Mouse (Mus musculus): Measurements from ENCODE around the gene Ercc6. TPM values are rescaled to one million over a fixed set of nuclear protein-coding genes. Genes with fewer than 3 reads are reported as not detected.
A peak's percentile ranks its signal among the peaks of the same experiment; 100 is the strongest.

Ercc6 gene
- polyA plus RNA-seq, 1 experiment, result 4.1 TPM

DNA sequence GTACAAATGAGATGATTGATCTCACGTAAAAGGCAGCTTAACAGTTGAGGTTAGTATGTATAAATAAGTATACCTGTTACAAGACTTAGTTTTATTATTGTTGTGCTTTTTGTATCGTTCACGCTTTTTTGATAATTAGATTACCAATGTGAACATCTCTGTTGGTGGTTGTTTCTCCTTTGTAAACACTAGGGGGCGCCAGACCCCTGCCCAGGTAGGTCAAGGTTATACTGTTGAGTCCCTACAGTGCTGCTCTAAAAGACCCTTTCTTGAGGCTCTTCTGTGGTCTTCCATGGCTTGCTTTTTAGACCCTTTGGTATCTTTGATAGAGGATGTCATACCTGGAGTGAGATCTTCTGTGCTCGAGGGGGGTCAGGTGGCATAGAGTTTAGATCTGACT lies 20.8 kb downstream of the Ercc6 start:
- peaks cover 1% of the 10 kb centered on the region; the same call in 1 of the 2 replicates for H3K36me3 ChIP-seq (ENCODE audit: control insufficient read depth, insufficient read depth, low read length)
- peak; percentile 41; the same call in 1 of the 2 replicates for TF ChIP-seq CTCF (IDR thresholded peaks at IDR 0.05; ENCODE audit: extremely low read depth, insufficient read depth, insufficient read length, insufficient replicate concordance)
- TF ChIP-seq POLR2A (IDR thresholded peaks at IDR 0.05; ENCODE audit: low read depth, low read length), result no peak
- no peaks in the 10 kb centered on the region for H3K27me3 ChIP-seq (ENCODE audit: control insufficient read depth, insufficient read depth, low read length)
- no peak overlapping the region for H3K4me3 ChIP-seq (ENCODE audit: extremely low read depth, insufficient read depth, insufficient read length)
- 75% methylated on average over 5 of the region's 5 CpGs for WGBS
- H3K27ac ChIP-seq (ENCODE audit: insufficient read depth, low read length), result no peak overlapping the region
- H3K4me1 ChIP-seq (ENCODE audit: control insufficient read depth, insufficient read depth, insufficient read length), result no peaks in the 10 kb centered on the region
- peak in 1 of 2 experiments; percentile 5 for DNase-seq (ENCODE audit: low read depth in 1 of 2, low spot score in 2 of 2)

DNA sequence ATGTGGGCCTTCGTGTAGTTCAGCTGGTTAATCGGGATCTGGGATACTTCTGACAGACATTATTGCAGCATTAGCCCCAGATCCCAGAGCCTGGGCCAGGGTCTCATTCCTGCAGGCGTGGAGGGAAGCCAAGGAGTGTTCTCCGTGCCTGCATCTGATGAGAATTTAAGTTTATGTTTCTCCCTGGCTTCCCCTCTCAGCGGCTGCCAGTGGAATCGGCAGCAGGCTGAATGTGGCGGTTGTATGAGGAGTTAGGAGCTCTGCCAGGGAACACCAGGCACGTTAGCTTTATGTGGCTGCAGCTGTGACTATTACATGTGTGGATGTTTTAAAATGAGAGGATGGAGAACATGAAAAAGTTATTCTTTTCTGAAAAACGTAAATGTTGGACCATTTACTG lies 23.4 kb downstream of the Ercc6 start:
- Histone ChIP-seq H3K4me3 (ENCODE audit: extremely low read depth, insufficient read depth, insufficient read length) (no peak overlapping the region), H3K27me3 (ENCODE audit: control insufficient read depth, insufficient read depth, low read length) (no peaks in the 10 kb centered on the region), H3K36me3 (ENCODE audit: control insufficient read depth, insufficient read depth, low read length) (peaks cover 4% of the 10 kb centered on the region), H3K27ac (ENCODE audit: insufficient read depth, low read length) (no peak overlapping the region), H3K4me1 (ENCODE audit: control insufficient read depth, insufficient read depth, insufficient read length) (no peaks in the 10 kb centered on the region)
- DNase-seq (ENCODE audit: low read depth in 1 of 2, low spot score in 2 of 2), result no peak
- 94% methylated on average over 9 of the region's 9 CpGs for WGBS
- TF ChIP-seq POLR2A (IDR thresholded peaks at IDR 0.05; ENCODE audit: low read depth, low read length) (no peak), CTCF (IDR thresholded peaks at IDR 0.05; ENCODE audit: extremely low read depth, insufficient read depth, insufficient read length, insufficient replicate concordance) (no peak)

DNA sequence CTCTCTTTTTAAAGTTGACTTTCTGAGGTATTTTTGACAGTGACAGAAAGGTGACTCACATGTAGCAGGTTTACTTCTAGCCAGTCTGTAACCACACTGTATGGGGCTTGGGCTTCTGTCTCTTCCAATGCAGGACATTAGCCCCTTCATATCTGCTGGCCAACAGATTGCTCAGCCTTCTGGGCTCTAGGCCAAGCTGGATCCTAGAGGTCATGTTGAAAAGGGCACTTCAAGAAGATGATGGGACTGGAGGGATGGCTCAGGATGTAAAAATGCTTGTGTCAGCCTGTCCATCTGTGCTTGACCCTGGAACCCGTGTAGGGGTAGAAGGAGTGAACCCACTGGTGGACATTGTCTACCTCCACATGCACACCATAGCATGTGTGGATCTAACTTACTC lies 24.8 kb downstream of the Ercc6 start:
- WGBS, result 85% methylated on average over 1 of the region's 1 CpGs
- H3K4me3 ChIP-seq (ENCODE audit: extremely low read depth, insufficient read depth, insufficient read length), result no peak overlapping the region
- peaks cover 7% of the 10 kb centered on the region for H3K36me3 ChIP-seq (ENCODE audit: control insufficient read depth, insufficient read depth, low read length)

DNA sequence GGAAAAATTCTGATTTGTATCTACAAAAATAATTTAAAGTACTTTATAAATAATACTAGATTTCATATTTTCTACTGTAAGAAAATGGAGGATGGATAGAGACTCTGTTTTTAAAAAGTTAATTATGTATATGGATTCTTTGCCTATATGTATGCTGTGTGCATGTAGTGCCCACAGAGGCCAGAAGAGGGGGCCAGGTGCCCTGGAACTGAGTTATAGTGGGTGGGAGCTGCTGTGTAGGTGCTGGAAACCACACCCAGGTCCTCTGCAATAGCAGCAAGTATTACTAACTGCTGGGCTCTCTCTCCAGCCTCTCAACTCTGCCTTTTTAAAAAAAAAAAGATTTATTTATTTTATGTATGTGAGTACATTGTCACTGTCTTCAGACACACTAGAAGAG lies 29.8 kb downstream of the Ercc6 start:
- H3K4me1 ChIP-seq (ENCODE audit: control insufficient read depth, insufficient read depth, insufficient read length), result no peaks in the 10 kb centered on the region
- H3K4me3 ChIP-seq (ENCODE audit: extremely low read depth, insufficient read depth, insufficient read length), result no peak overlapping the region
- H3K27ac ChIP-seq (ENCODE audit: insufficient read depth, low read length), result no peak overlapping the region
- H3K27me3 ChIP-seq (ENCODE audit: control insufficient read depth, insufficient read depth, low read length), result no peaks in the 10 kb centered on the region
- TF ChIP-seq CTCF (IDR thresholded peaks at IDR 0.05; ENCODE audit: extremely low read depth, insufficient read depth, insufficient read length, insufficient replicate concordance), result no peak
- no peak for TF ChIP-seq POLR2A (IDR thresholded peaks at IDR 0.05; ENCODE audit: low read depth, low read length)
- DNase-seq (ENCODE audit: low read depth in 1 of 2, low spot score in 2 of 2), result no peak
- peaks cover 11% of the 10 kb centered on the region for H3K36me3 ChIP-seq (ENCODE audit: control insufficient read depth, insufficient read depth, low read length)

More for the DNA sequence above, 24.8 kb downstream of the Ercc6 start:
- Histone ChIP-seq H3K4me1 (ENCODE audit: control insufficient read depth, insufficient read depth, insufficient read length) (no peaks in the 10 kb centered on the region), H3K27me3 (ENCODE audit: control insufficient read depth, insufficient read depth, low read length) (no peaks in the 10 kb centered on the region), H3K27ac (ENCODE audit: insufficient read depth, low read length) (no peak overlapping the region)
- TF ChIP-seq POLR2A (IDR thresholded peaks at IDR 0.05; ENCODE audit: low read depth, low read length), result no peak
- TF ChIP-seq CTCF (IDR thresholded peaks at IDR 0.05; ENCODE audit: extremely low read depth, insufficient read depth, insufficient read length, insufficient replicate concordance), result no peak
- DNase-seq (ENCODE audit: low read depth in 1 of 2, low spot score in 2 of 2), result no peak

DNA sequence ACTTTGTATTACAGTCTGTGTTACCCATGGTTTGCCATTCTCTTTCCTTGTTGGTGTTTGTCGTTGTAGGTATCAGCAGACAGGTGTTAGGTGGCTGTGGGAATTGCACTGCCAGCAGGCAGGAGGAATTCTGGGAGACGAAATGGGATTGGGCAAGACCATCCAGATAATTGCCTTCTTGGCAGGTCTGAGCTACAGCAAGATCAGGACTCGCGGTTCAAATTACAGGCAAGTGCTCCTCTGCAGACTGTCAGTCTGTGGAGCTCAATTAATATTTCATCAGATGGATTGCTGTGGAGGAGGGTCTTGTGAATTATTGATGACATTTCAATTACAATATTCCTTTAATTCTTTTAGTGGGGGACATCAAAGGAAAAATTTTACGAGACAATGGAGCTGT lies 33.4 kb downstream of the Ercc6 start:
- DNase-seq (ENCODE audit: low read depth in 1 of 2, low spot score in 2 of 2), result no peak
- peaks cover 8% of the 10 kb centered on the region for H3K36me3 ChIP-seq (ENCODE audit: control insufficient read depth, insufficient read depth, low read length)

DNA sequence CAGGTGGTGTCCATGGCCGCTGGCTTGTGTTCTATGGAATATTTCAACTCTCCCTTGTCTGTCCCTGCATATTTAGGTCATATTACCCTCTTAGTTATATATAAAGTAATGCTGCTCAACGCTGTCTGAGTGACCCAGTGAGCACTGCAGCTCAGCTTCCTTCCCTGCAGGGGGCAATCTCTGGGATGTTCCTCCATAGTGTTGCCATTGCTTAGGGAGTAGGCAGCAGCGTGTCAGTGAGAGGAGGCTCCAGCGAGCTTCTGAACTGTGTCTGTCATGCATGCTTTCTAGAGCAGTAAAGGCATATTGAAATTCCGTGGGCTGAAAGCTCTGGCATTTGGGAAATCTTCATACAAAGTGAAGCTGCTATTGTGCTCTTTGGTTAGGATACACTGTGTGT lies 38.5 kb downstream of the Ercc6 start:
- peaks cover 11% of the 10 kb centered on the region for H3K36me3 ChIP-seq (ENCODE audit: control insufficient read depth, insufficient read depth, low read length)
- 91% methylated on average over 5 of the region's 5 CpGs for WGBS

More for the DNA sequence above, 33.4 kb downstream of the Ercc6 start:
- no peaks in the 10 kb centered on the region for H3K4me1 ChIP-seq (ENCODE audit: control insufficient read depth, insufficient read depth, insufficient read length)
- no peak overlapping the region for H3K4me3 ChIP-seq (ENCODE audit: extremely low read depth, insufficient read depth, insufficient read length)
- TF ChIP-seq CTCF (IDR thresholded peaks at IDR 0.05; ENCODE audit: extremely low read depth, insufficient read depth, insufficient read length, insufficient replicate concordance), result no peak
- TF ChIP-seq POLR2A (IDR thresholded peaks at IDR 0.05; ENCODE audit: low read depth, low read length), result no peak
- WGBS, result 94% methylated on average over 5 of the region's 5 CpGs
- H3K27me3 ChIP-seq (ENCODE audit: control insufficient read depth, insufficient read depth, low read length), result no peaks in the 10 kb centered on the region
- H3K27ac ChIP-seq (ENCODE audit: insufficient read depth, low read length), result no peak overlapping the region

DNA sequence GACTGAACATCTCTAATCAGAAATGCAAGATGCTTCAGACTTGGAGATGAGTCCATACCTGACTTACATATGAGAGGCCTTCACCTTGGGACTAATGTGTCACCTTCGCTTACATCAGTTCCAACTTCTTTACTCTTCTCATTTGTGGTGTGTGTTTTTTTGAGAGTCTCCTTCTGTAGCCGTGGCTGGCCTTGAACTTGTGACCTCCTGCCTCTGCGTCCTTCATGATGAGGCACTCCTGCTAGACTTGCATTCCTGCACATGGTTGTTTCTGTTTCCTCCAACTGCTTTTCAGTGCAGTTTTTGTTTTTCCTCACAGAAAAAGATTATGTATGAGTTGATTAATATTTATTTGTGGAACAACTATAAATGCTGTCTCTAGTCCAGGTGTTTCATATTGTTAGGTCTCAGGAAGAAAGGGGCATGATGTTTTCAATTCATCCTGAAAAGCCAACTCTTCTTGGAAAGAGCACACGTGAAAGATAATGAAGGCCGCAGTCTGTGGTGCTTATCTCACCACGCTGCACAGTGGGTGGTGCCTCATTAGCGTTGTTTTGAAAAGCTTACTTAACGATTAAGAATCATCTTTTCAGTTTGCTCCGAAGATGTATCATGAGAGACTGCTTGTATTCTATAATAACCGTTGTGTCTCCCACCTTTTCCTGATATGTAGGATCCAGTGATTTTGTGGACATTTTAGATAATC lies 40.0 kb downstream of the Ercc6 start:
- Histone ChIP-seq H3K36me3 (ENCODE audit: control insufficient read depth, insufficient read depth, low read length) (peaks cover 15% of the 10 kb centered on the region), H3K4me1 (ENCODE audit: control insufficient read depth, insufficient read depth, insufficient read length) (no peaks in the 10 kb centered on the region), H3K27ac (ENCODE audit: insufficient read depth, low read length) (no peak overlapping the region), H3K4me3 (ENCODE audit: extremely low read depth, insufficient read depth, insufficient read length) (no peak overlapping the region), H3K27me3 (ENCODE audit: control insufficient read depth, insufficient read depth, low read length) (no peaks in the 10 kb centered on the region)
- TF ChIP-seq POLR2A (IDR thresholded peaks at IDR 0.05; ENCODE audit: low read depth, low read length) (no peak), CTCF (IDR thresholded peaks at IDR 0.05; ENCODE audit: extremely low read depth, insufficient read depth, insufficient read length, insufficient replicate concordance) (no peak)
- 90% methylated on average over 10 of the region's 10 CpGs for WGBS
- no peak for DNase-seq (ENCODE audit: low read depth in 1 of 2, low spot score in 2 of 2)

More for the DNA sequence above, 38.5 kb downstream of the Ercc6 start:
- no peak for DNase-seq (ENCODE audit: low read depth in 1 of 2, low spot score in 2 of 2)
- Histone ChIP-seq H3K4me1 (ENCODE audit: control insufficient read depth, insufficient read depth, insufficient read length) (no peaks in the 10 kb centered on the region), H3K27me3 (ENCODE audit: control insufficient read depth, insufficient read depth, low read length) (no peaks in the 10 kb centered on the region), H3K27ac (ENCODE audit: insufficient read depth, low read length) (no peak overlapping the region), H3K4me3 (ENCODE audit: extremely low read depth, insufficient read depth, insufficient read length) (no peak overlapping the region)
- TF ChIP-seq CTCF (IDR thresholded peaks at IDR 0.05; ENCODE audit: extremely low read depth, insufficient read depth, insufficient read length, insufficient replicate concordance), result no peak
- TF ChIP-seq POLR2A (IDR thresholded peaks at IDR 0.05; ENCODE audit: low read depth, low read length), result no peak

All from spleen, adult 2 months (tissue).